Mouse (Mus musculus): ENCODE results near the gene Pcdh10.

- TF ChIP-seq CTCF (IDR thresholded peaks at IDR 0.05; ENCODE audit: extremely low read depth, insufficient read length, insufficient replicate concordance, low read depth, low read length) (no peak), POLR2A (IDR thresholded peaks at IDR 0.05; ENCODE audit: low read depth, low read length) (no peak)
These were observed 6.8 kb downstream of the Pcdh10 start for GRCm38 (mm10) chr3:45385028-45385427.

Data from small intestine, adult 2 months (tissue).